Mouse (Mus musculus) embryonic fibroblast, embryonic 13.5 days (primary cell): Measurements from ENCODE around the gene Ythdf2.
"Not testable (repeated sequence)": the region's sequence is repeated elsewhere in the genome, so short reads cannot be mapped to it uniquely, and the experiment has no call there.

Experiments
- CTCF ChIP-seq: IDR thresholded peaks from 2 replicates; pipeline ENCODE4 v1.5.1; 2011; ENCODE audit warnings: mild to moderate bottlenecking, control low read depth, low read length, moderate library complexity, borderline replicate concordance; ENCODE audit not compliant: insufficient read depth
- POLR2A ChIP-seq: IDR thresholded peaks from 2 replicates; pipeline ENCODE4 v1.6.1; 2011; ENCODE audit warnings: low read depth, mild to moderate bottlenecking, control low read depth, low read length, moderate library complexity

DNA sequence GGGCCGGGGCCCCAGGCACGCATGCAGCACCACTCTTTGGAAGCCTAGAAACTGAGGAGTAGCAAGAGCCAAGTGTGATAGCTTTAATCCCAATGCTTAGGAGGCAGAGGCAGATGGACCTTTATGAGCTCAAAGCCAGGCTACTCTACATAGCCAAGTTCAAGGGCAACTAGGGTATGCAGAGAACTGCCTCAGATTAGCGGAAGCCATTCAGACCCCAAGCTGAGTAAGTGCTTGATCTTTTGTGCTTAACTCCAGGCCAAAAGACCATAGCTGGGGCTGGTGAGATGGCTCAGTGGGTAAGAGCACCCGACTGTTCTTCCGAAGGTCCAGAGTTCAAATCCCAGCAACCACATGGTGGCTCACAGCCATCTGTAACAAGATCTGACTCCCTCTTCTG, 9.9 kb upstream of the Ythdf2 start:
- TF ChIP-seq POLR2A, CTCF: not testable (repeated sequence)
